Mouse (Mus musculus) erythroblast, embryonic 14.5 days (primary cell): Measurements from ENCODE around the gene Slc10a7.

Source experiments
- GATA1 ChIP-seq: IDR thresholded peaks from 2 replicates; pipeline ENCODE4 v1.6.1; 2012; ENCODE audit warnings: low read length, inconsistent platforms, mixed read lengths
- TAL1 ChIP-seq: IDR thresholded peaks from 3 replicates; pipeline ENCODE4 v1.6.1; 2012; ENCODE audit warnings: low read length, inconsistent platforms, mixed read lengths

- TF ChIP-seq TAL1, result no peak
- TF ChIP-seq GATA1, result no peak
Observed at GRCm38 (mm10) chr8:78624738-78625442, 115.7 kb downstream of the Slc10a7 start.
